Comparison of ENCODE assay signal across 21 mouse cellular contexts in genomic region chr2:75468851-75469250, GRCm38 (mm10).
"Had no signal": no experiment of that assay in that cellular context is flagged by ENCODE, and none has a peak within 500 bp of the region (broad histone marks: within the 10 kb centered on the region; RNA-seq: fewer than 3 reads in every experiment).

No protein-coding gene starts in this region.

- H3K27me3 ChIP-seq: liver, embryonic 13.5 days; liver, embryonic 15.5 days; lung, embryonic 15.5 days; midbrain, embryonic 13.5 days; neural tube, embryonic 12.5 days had no signal

- H3K36me3 ChIP-seq: liver, embryonic 13.5 days; liver, embryonic 15.5 days; lung, embryonic 15.5 days; midbrain, embryonic 13.5 days; neural tube, embryonic 12.5 days had no signal

- H3K9ac ChIP-seq: liver, embryonic 13.5 days; liver, embryonic 15.5 days; liver, postnatal 0 days; lung, embryonic 15.5 days; midbrain, embryonic 13.5 days; neural tube, embryonic 12.5 days had no signal

- H3K4me3 ChIP-seq: liver, embryonic 13.5 days; liver, embryonic 15.5 days; lung, embryonic 15.5 days; megakaryocyte, embryonic 14.5 days; midbrain, embryonic 13.5 days; neural tube, embryonic 12.5 days had no signal

- H3K4me2 ChIP-seq: liver, embryonic 13.5 days; liver, embryonic 15.5 days; lung, embryonic 15.5 days; midbrain, embryonic 13.5 days; neural tube, embryonic 12.5 days had no signal

- DNase-seq: liver, embryonic 13.5 days; liver, postnatal 0 days; lung, adult 2 months; lung, postnatal 14 days; lung, postnatal 36 days; retina, postnatal 1 day; right cerebral cortex, adult 18-20 months; right cerebral cortex, postnatal 25 days; right cerebral cortex, postnatal 4 days; spleen, adult 18-20 months; thymus, adult 18-20 months; thymus, postnatal 14 days; thymus, postnatal 36 days had no signal

- H3K9me3 ChIP-seq: liver, embryonic 13.5 days; liver, embryonic 15.5 days; lung, embryonic 15.5 days; megakaryocyte, embryonic 14.5 days; midbrain, embryonic 13.5 days; neural tube, embryonic 12.5 days had no signal

- ATAC-seq: liver, postnatal 0 days; lung, postnatal 0 days; midbrain, embryonic 13.5 days; midbrain, embryonic 16.5 days had no signal

- H3K27ac ChIP-seq: liver, embryonic 13.5 days; liver, embryonic 15.5 days; lung, embryonic 15.5 days; macrophage; neural tube, embryonic 12.5 days had no signal
